Mouse (Mus musculus): ENCODE measurements around the gene Ablim1. TPM values are rescaled to one million over a fixed set of nuclear protein-coding genes. Genes with fewer than 3 reads are reported as not detected.

The Ablim1 gene
- polyA plus RNA-seq, 1 experiment from 2014 or later = 6.1 TPM

DNA sequence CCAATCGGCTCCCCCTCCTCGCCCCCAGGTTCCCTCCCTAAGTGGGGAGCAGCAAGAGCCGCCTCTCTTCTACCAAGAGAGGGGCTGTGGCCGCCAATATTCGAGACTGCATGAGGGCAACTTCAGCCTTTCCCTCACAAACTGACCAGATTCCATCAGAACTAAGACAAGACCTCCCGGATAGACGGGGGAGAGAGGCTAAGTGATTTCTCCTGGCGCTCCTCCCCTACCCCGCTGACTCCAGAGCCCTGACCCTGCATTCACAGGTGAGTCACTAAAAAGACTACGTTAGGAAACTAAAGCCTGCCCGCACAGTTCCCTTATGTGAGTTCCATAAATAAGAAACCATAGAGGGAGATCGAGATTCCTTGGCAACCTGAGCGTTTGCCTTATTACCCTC, 307.9 kb downstream of the Ablim1 start:
- Histone ChIP-seq H3K9ac (no peak overlapping the region), H3K9me3 (replicated peaks) (no peaks in the 10 kb centered on the region), H3K4me3 (no peak overlapping the region), H3K27ac (no peak overlapping the region), H3K27me3 (replicated peaks) (peaks cover 64% of the 10 kb centered on the region), H3K4me1 (peaks cover 9% of the 10 kb centered on the region; the same call in 1 of the 2 replicates), H3K4me2 (no peak overlapping the region), H3K36me3 (no peaks in the 10 kb centered on the region)
- WGBS (ENCODE audit: insufficient replicate concordance) = 64% methylated on average over 13 of the region's 13 CpGs
- ATAC-seq = no peak

- H3K36me3 ChIP-seq = no peaks in the 10 kb centered on the region
- no peak overlapping the region for H3K27ac ChIP-seq
- peaks cover 9% of the 10 kb centered on the region; the same call in 1 of the 2 replicates for H3K4me1 ChIP-seq
- WGBS (ENCODE audit: insufficient replicate concordance) = 74% methylated on average over 4 of the region's 4 CpGs
- H3K9me3 ChIP-seq (replicated peaks) = no peaks in the 10 kb centered on the region
- H3K27me3 ChIP-seq (replicated peaks) = peaks cover 62% of the 10 kb centered on the region
- no peak overlapping the region for H3K9ac ChIP-seq
- no peak overlapping the region for H3K4me3 ChIP-seq
- no peak for ATAC-seq
- H3K4me2 ChIP-seq = no peak overlapping the region
These were observed 309.7 kb downstream of the Ablim1 start for GRCm38 (mm10) chr19:57005062-57005461.

- Histone ChIP-seq H3K4me3 (no peak overlapping the region), H3K4me2 (no peak overlapping the region), H3K27ac (0 out of 2 replicates have a peak overlapping the region, but pooled peaks have one; percentile 20), H3K36me3 (no peaks in the 10 kb centered on the region), H3K27me3 (replicated peaks) (peaks cover 45% of the 10 kb centered on the region), H3K9me3 (replicated peaks) (no peaks in the 10 kb centered on the region), H3K4me1 (peaks cover 9% of the 10 kb centered on the region; the same call in 1 of the 2 replicates), H3K9ac (no peak overlapping the region)
- ATAC-seq = no peak
- 50% methylated on average over 7 of the region's 7 CpGs for WGBS (ENCODE audit: insufficient replicate concordance)
These were observed 311.3 kb downstream of the Ablim1 start for GRCm38 (mm10) chr19:57003460-57003810.

DNA sequence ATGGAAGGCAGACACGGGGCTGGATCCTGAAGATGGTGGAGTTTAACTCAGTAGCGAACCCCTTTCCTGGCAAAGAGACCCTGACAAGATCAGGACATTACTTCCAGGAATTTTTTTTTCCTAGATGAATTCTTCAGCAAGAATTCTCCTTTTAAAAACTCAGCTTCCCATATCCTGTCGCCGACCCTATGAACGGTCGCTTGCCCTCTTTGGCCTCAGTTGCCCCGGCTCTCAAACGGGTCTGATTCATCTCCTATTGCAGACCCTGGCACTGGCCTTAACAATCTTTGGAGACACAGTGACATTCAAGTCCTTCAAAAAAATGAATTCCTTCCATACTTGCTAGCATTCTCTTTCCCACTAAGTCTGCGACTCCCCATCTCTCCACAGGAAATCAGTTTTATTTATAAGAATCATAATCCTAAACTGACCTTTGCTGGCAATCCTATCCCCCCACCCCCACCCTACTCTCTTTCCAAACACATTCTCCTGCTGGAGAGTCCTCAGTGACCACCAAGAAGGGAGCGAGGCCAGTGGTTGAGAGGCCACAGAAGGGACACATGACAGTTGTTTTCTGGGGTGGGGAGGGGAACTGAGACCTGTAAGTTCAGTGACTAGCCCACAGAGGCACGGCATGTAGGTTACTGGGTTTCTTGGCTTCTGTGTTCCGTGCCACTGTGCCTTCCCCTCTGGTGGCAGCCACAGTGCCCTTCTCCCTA, 311.8 kb downstream of the Ablim1 start:
- H3K27me3 ChIP-seq (replicated peaks) = peaks cover 40% of the 10 kb centered on the region
- no peak overlapping the region for H3K9ac ChIP-seq
- peaks cover 6% of the 10 kb centered on the region; the same call in 1 of the 2 replicates for H3K4me1 ChIP-seq
- no peak for ATAC-seq
- no peaks in the 10 kb centered on the region for H3K9me3 ChIP-seq (replicated peaks)
- H3K4me3 ChIP-seq = no peak overlapping the region
- H3K4me2 ChIP-seq = no peak overlapping the region
- H3K36me3 ChIP-seq = no peaks in the 10 kb centered on the region
- 0 out of 2 replicates have a peak overlapping the region, but pooled peaks have one; percentile 20 for H3K27ac ChIP-seq
- WGBS (ENCODE audit: insufficient replicate concordance) = 61% methylated on average over 12 of the region's 12 CpGs

GRCm38 (mm10) chr19:57001926-57002325, 312.8 kb downstream of the Ablim1 start:
- Histone ChIP-seq H3K4me2 (no peak overlapping the region), H3K9ac (no peak overlapping the region), H3K36me3 (no peaks in the 10 kb centered on the region), H3K4me3 (no peak overlapping the region), H3K9me3 (replicated peaks) (no peaks in the 10 kb centered on the region), H3K27ac (no peak overlapping the region), H3K4me1 (no peaks in the 10 kb centered on the region), H3K27me3 (replicated peaks) (peaks cover 30% of the 10 kb centered on the region)
- WGBS (ENCODE audit: insufficient replicate concordance) = 69% methylated on average over 4 of the region's 4 CpGs
- no peak for ATAC-seq

DNA sequence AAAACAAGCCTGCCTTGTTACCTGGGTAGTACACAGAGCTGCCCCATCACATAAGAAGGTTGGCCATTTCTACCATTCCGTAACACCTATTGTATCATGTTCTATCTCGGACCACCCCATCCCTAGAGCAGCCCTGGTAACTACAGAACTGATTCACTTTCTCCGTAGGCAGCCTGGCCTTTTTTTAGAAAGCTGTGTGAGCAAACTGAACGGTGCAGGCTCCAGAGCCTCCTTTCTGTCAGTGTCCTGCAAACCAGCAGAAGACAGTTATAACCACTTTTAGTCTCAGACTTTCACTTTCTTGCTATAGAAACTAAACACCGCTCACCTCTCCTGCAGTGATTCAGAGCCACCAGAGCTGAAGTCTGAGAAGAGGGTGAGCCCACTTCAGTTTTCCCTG, 314.1 kb downstream of the Ablim1 start:
- no peaks in the 10 kb centered on the region for H3K4me1 ChIP-seq
- no peak overlapping the region for H3K4me3 ChIP-seq
- no peak overlapping the region for H3K27ac ChIP-seq
- H3K9ac ChIP-seq = no peak overlapping the region
- no peak for ATAC-seq
- no peaks in the 10 kb centered on the region for H3K9me3 ChIP-seq (replicated peaks)
- no peak overlapping the region for H3K4me2 ChIP-seq
- no peaks in the 10 kb centered on the region for H3K36me3 ChIP-seq
- peaks cover 19% of the 10 kb centered on the region; the same call in 1 of the 2 replicates for H3K27me3 ChIP-seq (replicated peaks)
- 76% methylated on average over 5 of the region's 5 CpGs for WGBS (ENCODE audit: insufficient replicate concordance)

DNA sequence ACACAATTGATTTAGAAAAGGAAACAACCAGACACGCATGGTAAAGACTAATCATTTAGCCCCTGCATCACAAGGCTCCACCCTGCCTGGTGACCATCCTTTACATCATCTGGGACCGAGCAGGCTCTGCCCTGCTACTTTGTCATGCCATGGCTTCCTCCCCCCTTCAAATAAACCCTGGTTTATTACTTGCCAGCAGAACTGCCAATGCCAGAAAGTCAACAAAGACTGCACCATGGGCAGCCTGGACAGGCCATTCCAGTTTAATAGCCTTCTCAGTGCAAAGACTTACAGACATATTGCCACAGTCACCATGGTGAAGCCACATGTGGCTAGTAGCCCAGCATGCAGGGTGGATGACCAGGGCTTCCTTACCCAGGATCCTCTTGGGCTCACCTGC, 314.9 kb downstream of the Ablim1 start:
- no peak for ATAC-seq
- no peak overlapping the region for H3K4me3 ChIP-seq
- no peaks in the 10 kb centered on the region for H3K4me1 ChIP-seq
- no peaks in the 10 kb centered on the region for H3K9me3 ChIP-seq (replicated peaks)
- H3K27me3 ChIP-seq (replicated peaks) = peaks cover 14% of the 10 kb centered on the region; the same call in 1 of the 2 replicates
- H3K9ac ChIP-seq = no peak overlapping the region
- H3K4me2 ChIP-seq = no peak overlapping the region
- WGBS (ENCODE audit: insufficient replicate concordance) = 55% methylated on average over 2 of the region's 2 CpGs
- H3K36me3 ChIP-seq = no peaks in the 10 kb centered on the region
- no peak overlapping the region for H3K27ac ChIP-seq

DNA sequence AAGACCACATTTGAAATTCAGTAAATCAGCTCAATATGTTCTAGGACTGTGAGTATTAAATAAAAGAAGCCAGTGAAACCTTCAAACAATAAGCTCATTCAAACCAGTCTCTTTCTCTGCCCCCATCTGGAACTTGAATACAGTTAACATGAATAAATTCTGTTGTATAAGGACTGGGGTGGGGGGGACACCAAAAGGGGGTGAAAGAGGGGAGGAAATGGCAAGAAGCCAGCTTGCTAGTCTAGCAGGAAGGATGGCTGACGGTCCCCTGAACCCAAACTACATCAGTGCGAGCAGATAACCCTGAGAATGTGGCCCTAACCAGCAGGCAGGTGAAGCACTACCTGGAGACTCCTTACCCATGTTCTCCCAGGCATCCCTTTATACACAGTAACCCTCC, 315.8 kb downstream of the Ablim1 start:
- Histone ChIP-seq H3K4me3 (no peak overlapping the region), H3K9me3 (replicated peaks) (no peaks in the 10 kb centered on the region), H3K27ac (no peak overlapping the region), H3K36me3 (no peaks in the 10 kb centered on the region), H3K4me1 (no peaks in the 10 kb centered on the region), H3K27me3 (replicated peaks) (peaks cover 7% of the 10 kb centered on the region; the same call in 1 of the 2 replicates), H3K9ac (no peak overlapping the region), H3K4me2 (no peak overlapping the region)
- WGBS (ENCODE audit: insufficient replicate concordance) = 50% methylated on average over 2 of the region's 2 CpGs
- ATAC-seq = no peak

GRCm38 (mm10) chr19:56998331-56998730, 316.4 kb downstream of the Ablim1 start:
- no peak overlapping the region for H3K27ac ChIP-seq
- no peak overlapping the region for H3K4me3 ChIP-seq
- H3K27me3 ChIP-seq (replicated peaks) = peaks cover 5% of the 10 kb centered on the region; the same call in 1 of the 2 replicates

DNA sequence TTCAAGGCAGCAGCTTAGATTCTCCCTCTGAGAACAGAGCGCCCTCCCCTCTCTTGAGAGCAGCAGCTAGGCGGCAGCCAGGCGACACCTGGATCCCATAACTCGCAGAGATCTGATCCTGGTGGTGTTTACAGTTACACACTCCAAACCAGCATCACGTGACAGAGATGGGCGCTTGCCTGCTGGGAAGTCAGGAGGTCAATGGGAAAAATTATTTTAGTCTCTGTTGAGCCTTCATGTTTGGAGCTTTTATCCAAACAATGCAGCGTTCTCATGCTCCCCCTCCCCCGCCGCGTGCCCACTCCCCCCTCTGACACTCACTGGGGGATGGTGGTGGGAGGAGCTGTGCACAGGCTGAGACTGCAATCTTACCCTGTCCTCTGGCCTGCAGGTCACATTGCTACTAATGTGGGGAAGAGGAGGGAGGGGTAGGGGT, 317.5 kb downstream of the Ablim1 start:
- H3K27ac ChIP-seq = no peak overlapping the region
- no peaks in the 10 kb centered on the region for H3K9me3 ChIP-seq (replicated peaks)
- no peaks in the 10 kb centered on the region for H3K36me3 ChIP-seq
- ATAC-seq = no peak
- H3K9ac ChIP-seq = no peak overlapping the region
- no peaks in the 10 kb centered on the region for H3K27me3 ChIP-seq (replicated peaks)
- H3K4me2 ChIP-seq = peak overlapping the region; percentile 12; the same call in 1 of the 2 replicates
- H3K4me3 ChIP-seq = no peak overlapping the region
- 8% methylated on average over 10 of the region's 10 CpGs for WGBS (ENCODE audit: insufficient replicate concordance)
- no peaks in the 10 kb centered on the region for H3K4me1 ChIP-seq

More at GRCm38 (mm10) chr19:56998331-56998730, 316.4 kb downstream of the Ablim1 start:
- Histone ChIP-seq H3K4me1 (no peaks in the 10 kb centered on the region), H3K9me3 (replicated peaks) (no peaks in the 10 kb centered on the region), H3K36me3 (no peaks in the 10 kb centered on the region), H3K4me2 (no peak overlapping the region), H3K9ac (no peak overlapping the region)
- 59% methylated on average over 4 of the region's 4 CpGs for WGBS (ENCODE audit: insufficient replicate concordance)
- ATAC-seq = no peak

DNA sequence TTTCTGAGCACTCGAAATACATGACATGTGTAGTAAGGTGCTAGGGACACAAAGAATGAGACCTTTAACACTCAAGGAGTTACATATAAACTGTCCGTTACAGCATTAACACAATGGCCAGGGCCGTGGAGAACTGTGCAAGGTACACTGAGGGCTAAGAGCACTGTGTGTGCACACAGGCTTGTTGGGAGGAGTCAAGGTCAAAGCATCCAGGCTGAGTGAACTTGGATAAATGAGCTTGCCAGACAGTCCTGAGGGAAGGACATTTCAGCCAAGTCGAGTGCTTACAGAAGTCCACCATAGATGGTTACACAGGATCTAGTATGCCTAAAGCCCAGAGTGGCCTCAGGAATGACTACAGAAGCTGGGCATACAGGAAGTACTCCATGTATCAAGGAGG, 319.3 kb downstream of the Ablim1 start:
- H3K4me2 ChIP-seq = no peak overlapping the region
- ATAC-seq = no peak
- H3K4me1 ChIP-seq = no peaks in the 10 kb centered on the region
- no peaks in the 10 kb centered on the region for H3K36me3 ChIP-seq
- no peak overlapping the region for H3K9ac ChIP-seq
- no peaks in the 10 kb centered on the region for H3K27me3 ChIP-seq (replicated peaks)
- H3K27ac ChIP-seq = no peak overlapping the region
- H3K9me3 ChIP-seq (replicated peaks) = no peaks in the 10 kb centered on the region
- 59% methylated on average over 4 of the region's 4 CpGs for WGBS (ENCODE audit: insufficient replicate concordance)
- H3K4me3 ChIP-seq = no peak overlapping the region

DNA sequence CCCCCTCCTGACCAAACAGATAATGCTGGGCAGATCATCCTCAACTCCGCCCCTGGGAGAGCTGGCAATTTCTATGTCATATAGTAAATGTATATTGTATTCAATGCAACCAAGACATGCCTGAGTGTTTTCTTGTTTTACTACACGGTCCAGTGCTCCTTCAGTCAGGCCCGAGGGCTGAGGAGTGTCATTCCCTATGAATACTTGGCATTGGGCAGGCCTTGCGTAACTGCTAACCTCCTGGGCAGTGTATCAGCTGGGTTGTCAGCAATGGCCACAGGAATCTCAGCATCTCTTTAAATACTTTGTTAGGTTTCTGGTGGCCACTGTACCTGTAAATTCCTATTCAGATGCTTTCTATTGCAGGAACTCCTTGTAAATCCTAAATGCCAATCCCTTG, 320.1 kb downstream of the Ablim1 start:
- no peak overlapping the region for H3K4me2 ChIP-seq
- H3K9me3 ChIP-seq (replicated peaks) = no peaks in the 10 kb centered on the region
- H3K27ac ChIP-seq = no peak overlapping the region
- no peak for ATAC-seq
- H3K36me3 ChIP-seq = no peaks in the 10 kb centered on the region
- no peaks in the 10 kb centered on the region for H3K4me1 ChIP-seq
- 63% methylated on average over 4 of the region's 4 CpGs for WGBS (ENCODE audit: insufficient replicate concordance)
- no peak overlapping the region for H3K4me3 ChIP-seq
- H3K9ac ChIP-seq = no peak overlapping the region
- no peaks in the 10 kb centered on the region for H3K27me3 ChIP-seq (replicated peaks)

Data from liver, embryonic 12.5 days (tissue).